Mouse (Mus musculus): ENCODE results near the gene Spatc1l. TPM values are rescaled to one million over a fixed set of nuclear protein-coding genes. Genes with fewer than 3 reads are reported as not detected.

The Spatc1l gene
- polyA plus RNA-seq, 1 experiment = 0.02 TPM

DNA sequence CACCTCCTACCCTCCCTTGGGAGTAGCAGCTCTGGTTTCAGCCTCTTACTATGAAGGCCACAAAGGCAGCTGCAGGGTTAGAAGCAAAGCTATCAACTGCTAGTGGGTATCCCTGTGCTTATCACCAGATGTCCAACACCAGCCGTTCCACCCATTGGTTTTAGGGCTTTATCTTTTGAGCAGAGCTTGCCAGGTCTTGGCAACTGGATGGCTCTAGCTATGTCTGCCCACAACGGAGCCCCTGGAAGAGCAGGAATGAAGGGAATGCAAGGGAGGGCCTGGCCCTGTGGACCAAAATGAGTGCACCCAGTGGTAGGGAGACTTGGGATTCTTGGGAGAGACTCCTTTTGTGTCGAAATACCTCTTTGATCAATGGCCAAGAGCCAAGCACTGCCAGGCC is 40.6 kb downstream of the Spatc1l start:
- H3K79me2 ChIP-seq (ENCODE audit: control insufficient read depth, insufficient read depth) = no peaks in the 10 kb centered on the region
- TF ChIP-seq CTCF (IDR thresholded peaks at IDR 0.05; ENCODE audit: control insufficient read depth, insufficient read depth, insufficient read length) = no peak
- no peak for TF ChIP-seq FOSL1 (IDR thresholded peaks at IDR 0.05; ENCODE audit: insufficient read depth, low read length, poor library complexity, severe bottlenecking)
- TF ChIP-seq MAX (IDR thresholded peaks at IDR 0.05) = no peak
- no peak for TF ChIP-seq MYOG (IDR thresholded peaks at IDR 0.05; ENCODE audit: control insufficient read depth, extremely low read depth, insufficient read length)
- TF ChIP-seq MYOD1 (IDR thresholded peaks at IDR 0.05; ENCODE audit: control insufficient read depth, insufficient read length, low read depth) = no peak
- TF ChIP-seq CEBPB (IDR thresholded peaks at IDR 0.05; ENCODE audit: low read depth) = no peak
- no peak for TF ChIP-seq USF1 (IDR thresholded peaks at IDR 0.05; ENCODE audit: low read depth)

DNA sequence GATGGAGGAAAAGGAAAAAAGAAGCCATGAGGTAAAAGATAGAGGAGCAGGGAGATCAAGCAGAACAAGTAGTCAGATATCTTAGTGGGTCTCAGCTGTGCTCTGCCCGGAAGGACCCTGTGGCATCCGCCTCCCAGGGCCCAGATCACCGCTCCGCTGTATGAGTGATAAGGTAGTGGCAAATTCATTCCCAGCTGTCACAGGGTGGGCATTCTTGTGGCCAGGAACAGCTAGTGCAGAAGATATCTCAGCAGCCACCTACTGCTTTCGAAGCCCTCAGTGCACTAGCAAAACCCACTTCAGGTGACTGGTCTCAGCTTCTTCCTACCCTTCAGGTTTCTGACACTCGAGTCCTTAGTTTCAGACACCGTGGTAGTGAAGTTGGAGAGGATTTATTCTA is 50.4 kb downstream of the Spatc1l start:
- Histone ChIP-seq H3K4me3 (ENCODE audit: insufficient read depth, poor library complexity, severe bottlenecking) (no peak overlapping the region), H3K36me3 (ENCODE audit: control insufficient read depth, insufficient read depth) (no peaks in the 10 kb centered on the region), H3ac (ENCODE audit: control insufficient read depth, insufficient read length, low read depth) (no peak overlapping the region), H3K79me2 (ENCODE audit: control insufficient read depth, insufficient read depth) (no peaks in the 10 kb centered on the region), H3K27me3 (ENCODE audit: control insufficient read depth, insufficient read depth, insufficient read length) (peaks cover 26% of the 10 kb centered on the region), H3K79me3 (ENCODE audit: low read depth) (no peaks in the 10 kb centered on the region)
- TF ChIP-seq MYOG (IDR thresholded peaks at IDR 0.05; ENCODE audit: control insufficient read depth, extremely low read depth, insufficient read length) (no peak), USF1 (IDR thresholded peaks at IDR 0.05; ENCODE audit: low read depth) (no peak), MYOD1 (IDR thresholded peaks at IDR 0.05; ENCODE audit: control insufficient read depth, insufficient read length, low read depth) (no peak), CTCF (IDR thresholded peaks at IDR 0.05; ENCODE audit: control insufficient read depth, insufficient read depth, insufficient read length) (no peak), CEBPB (IDR thresholded peaks at IDR 0.05; ENCODE audit: low read depth) (no peak), MAX (IDR thresholded peaks at IDR 0.05) (no peak), FOSL1 (IDR thresholded peaks at IDR 0.05; ENCODE audit: insufficient read depth, low read length, poor library complexity, severe bottlenecking) (no peak)

More for the DNA sequence above, 40.6 kb downstream of the Spatc1l start:
- H3K4me3 ChIP-seq (ENCODE audit: insufficient read depth, poor library complexity, severe bottlenecking) = no peak overlapping the region
- no peaks in the 10 kb centered on the region for H3K79me3 ChIP-seq (ENCODE audit: low read depth)
- H3K27me3 ChIP-seq (ENCODE audit: control insufficient read depth, insufficient read depth, insufficient read length) = peaks cover 25% of the 10 kb centered on the region
- no peaks in the 10 kb centered on the region for H3K36me3 ChIP-seq (ENCODE audit: control insufficient read depth, insufficient read depth)
- H3ac ChIP-seq (ENCODE audit: control insufficient read depth, insufficient read length, low read depth) = no peak overlapping the region

Other genes with a start within 250 kb of the Spatc1l start
- 26.0 TPM for gene Dip2a, start 217.0 kb upstream of the Spatc1l start, polyA plus RNA-seq (2012; fragmentation: generic; extraction: Trizol)
- gene AC141477.1, start 121.8 kb upstream of the Spatc1l start, polyA plus RNA-seq (2012; fragmentation: generic; extraction: Trizol) = not detected
- 15.5 TPM for gene Pcnt, start 119.5 kb upstream of the Spatc1l start, polyA plus RNA-seq (2012; fragmentation: generic; extraction: Trizol)
- gene 2610028H24Rik, start 113.2 kb upstream of the Spatc1l start, polyA plus RNA-seq (2012; fragmentation: generic; extraction: Trizol) = not detected
- 31.9 TPM for gene Mcm3ap, start 93.3 kb upstream of the Spatc1l start, polyA plus RNA-seq (2012; fragmentation: generic; extraction: Trizol)
- gene Ybey, start 93.2 kb upstream of the Spatc1l start, polyA plus RNA-seq (2012; fragmentation: generic; extraction: Trizol) = 1.8 TPM
- 20.3 TPM for gene Lss, start 30.7 kb upstream of the Spatc1l start, polyA plus RNA-seq (2012; fragmentation: generic; extraction: Trizol)
- not detected for gene Ftcd, start 13.4 kb downstream of the Spatc1l start, polyA plus RNA-seq (2012; fragmentation: generic; extraction: Trizol)
- gene Col6a2, start 61.4 kb downstream of the Spatc1l start, polyA plus RNA-seq (2012; fragmentation: generic; extraction: Trizol) = 0.39 TPM
- 3.8 TPM for gene Col6a1, start 163.9 kb downstream of the Spatc1l start, polyA plus RNA-seq (2012; fragmentation: generic; extraction: Trizol)

All from C2C12 (cell line).